Mouse (Mus musculus) hindbrain, embryonic 12.5 days (tissue): ENCODE results near the gene Ppm1k. TPM values are rescaled to one million over a fixed set of nuclear protein-coding genes. Genes with fewer than 3 reads are reported as not detected.
"Not testable (repeated sequence)": the region's sequence is repeated elsewhere in the genome, so short reads cannot be mapped to it uniquely, and the experiment has no call there.

Experiments used
- ATAC-seq: fragments of 200-750 bp; cut with Nextera tagmentation; 2 replicates; pipeline ENCODE4 v1.8.0; 2017; ENCODE audit warnings: moderate TSS enrichment; ENCODE audit not compliant: low FRiP score
- H3K27ac ChIP-seq: fragments of 300-500 bp; sonication (generic); 2 replicates; pipeline ENCODE4 v1.5.1; 2016; ENCODE audit warnings: mild to moderate bottlenecking
- H3K27me3 ChIP-seq: fragments of 300-500 bp; sonication (generic); 2 replicates; pipeline ENCODE4 v1.6.1; 2016; ENCODE audit warnings: mild to moderate bottlenecking
- H3K36me3 ChIP-seq: fragments of 300-500 bp; sonication (generic); 2 replicates; pipeline ENCODE4 v1.6.1; 2016; ENCODE audit warnings: mild to moderate bottlenecking
- H3K4me1 ChIP-seq: fragments of 300-500 bp; sonication (generic); 2 replicates; pipeline ENCODE4 v1.6.1; 2016
- H3K4me2 ChIP-seq: fragments of 300-500 bp; sonication (generic); replicated peaks from 2 replicates; pipeline ENCODE4 v1.6.1; 2016; ENCODE audit warnings: mild to moderate bottlenecking
- H3K4me3 ChIP-seq: fragments of 300-500 bp; sonication (generic); 2 replicates; pipeline ENCODE4 v1.5.1; 2016; ENCODE audit warnings: mild to moderate bottlenecking
- H3K9ac ChIP-seq: fragments of 300-500 bp; sonication (generic); 2 replicates; pipeline ENCODE4 v1.6.1; 2016; ENCODE audit warnings: mild to moderate bottlenecking, moderate library complexity
- H3K9me3 ChIP-seq: fragments of 300-500 bp; sonication (generic); replicated peaks from 2 replicates; pipeline ENCODE4 v1.6.1; 2016; ENCODE audit warnings: mild to moderate bottlenecking
- WGBS: fragments of 180-500 bp; shearing (Covaris S2); methylation state at CpG from one replicate; pipeline ENCODE4 v1.1.7; 2016; 5-methylcytosine and 5-hydroxymethylcytosine counted together
- polyA plus RNA-seq: library from polyadenylated mRNA; unstranded; fragments of >200 nt; fragmentation: Nextera tagmentation; extraction: Ambion mirVana; gene quantifications from 2 replicates; pipeline ENCODE4 v1.2.1, GENCODE M21; 2016

Gene Ppm1k
- polyA plus RNA-seq, 1 experiment from 2014 or later, result 7.4 TPM

DNA sequence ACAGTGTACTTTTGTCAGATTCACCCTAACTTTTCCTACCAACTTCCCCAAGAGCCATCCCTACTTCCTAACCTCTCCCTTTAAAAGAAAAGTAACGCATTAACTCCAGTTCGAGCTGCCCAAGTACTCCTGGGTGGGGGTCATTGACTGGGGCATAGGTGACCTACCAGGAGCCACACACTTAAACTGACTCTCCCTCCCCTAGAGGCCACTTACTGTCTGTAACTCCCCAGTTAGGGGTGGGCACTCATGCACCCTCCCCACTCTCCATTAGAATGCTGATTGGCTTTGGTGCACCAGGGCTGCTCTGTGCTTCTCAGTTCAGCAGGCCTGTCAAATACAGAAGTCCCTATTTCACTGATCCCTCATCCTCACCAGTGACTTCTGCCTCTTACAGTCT, 8.3 kb downstream of the Ppm1k start:
- H3K4me2 ChIP-seq, result no peak overlapping the region
- no peak overlapping the region for H3K4me3 ChIP-seq
- 79% methylated on average over 2 of the region's 2 CpGs for WGBS
- H3K27ac ChIP-seq, result no peak overlapping the region
- H3K9me3 ChIP-seq, result no peaks in the 10 kb centered on the region
- no peaks in the 10 kb centered on the region for H3K4me1 ChIP-seq
- no peaks in the 10 kb centered on the region; the same call in 1 of the 2 replicates for H3K36me3 ChIP-seq
- no peak overlapping the region for H3K9ac ChIP-seq
- no peaks in the 10 kb centered on the region for H3K27me3 ChIP-seq
- no peak for ATAC-seq

DNA sequence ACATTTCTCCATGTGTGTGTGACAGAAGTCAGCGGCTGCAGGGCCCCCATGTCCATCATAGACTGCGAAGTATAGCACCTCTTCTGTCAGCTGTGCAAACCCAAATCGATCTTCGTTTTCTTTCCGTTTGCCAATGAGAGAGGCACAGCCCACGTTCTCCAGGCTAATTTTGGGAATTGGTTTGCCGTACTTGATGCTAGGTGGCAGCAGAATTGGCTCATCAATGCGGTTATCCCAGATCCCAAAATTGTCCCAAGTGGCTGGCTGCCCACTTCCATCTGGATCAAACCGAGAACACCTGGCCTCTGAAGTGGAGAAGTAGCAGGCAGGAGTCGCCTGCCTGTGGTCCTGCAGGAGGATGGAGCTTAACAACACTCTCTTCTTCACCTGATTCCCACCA, 10.5 kb downstream of the Ppm1k start:
- H3K9me3 ChIP-seq, result no peaks in the 10 kb centered on the region

GRCm38 (mm10) chr6:57520749-57521652, 14.3 kb downstream of the Ppm1k start:
- no peaks in the 10 kb centered on the region for H3K4me1 ChIP-seq
- no peaks in the 10 kb centered on the region; the same call in 1 of the 2 replicates for H3K36me3 ChIP-seq
- H3K9ac ChIP-seq, result no peak overlapping the region
- H3K9me3 ChIP-seq, result no peaks in the 10 kb centered on the region
- H3K27ac ChIP-seq, result no peak overlapping the region
- no peaks in the 10 kb centered on the region for H3K27me3 ChIP-seq
- ATAC-seq, result no peak
- no peak overlapping the region for H3K4me3 ChIP-seq
- no peak overlapping the region for H3K4me2 ChIP-seq
- WGBS, result 81% methylated on average over 10 of the region's 10 CpGs

More for the DNA sequence above, 10.5 kb downstream of the Ppm1k start:
- H3K4me2 ChIP-seq, result no peak overlapping the region
- H3K27me3 ChIP-seq, result no peaks in the 10 kb centered on the region
- H3K36me3 ChIP-seq, result no peaks in the 10 kb centered on the region; the same call in 1 of the 2 replicates
- no peaks in the 10 kb centered on the region for H3K4me1 ChIP-seq
- no peak overlapping the region for H3K4me3 ChIP-seq
- no peak overlapping the region for H3K27ac ChIP-seq
- WGBS, result 92% methylated on average over 10 of the region's 10 CpGs
- no peak for ATAC-seq
- no peak overlapping the region for H3K9ac ChIP-seq

DNA sequence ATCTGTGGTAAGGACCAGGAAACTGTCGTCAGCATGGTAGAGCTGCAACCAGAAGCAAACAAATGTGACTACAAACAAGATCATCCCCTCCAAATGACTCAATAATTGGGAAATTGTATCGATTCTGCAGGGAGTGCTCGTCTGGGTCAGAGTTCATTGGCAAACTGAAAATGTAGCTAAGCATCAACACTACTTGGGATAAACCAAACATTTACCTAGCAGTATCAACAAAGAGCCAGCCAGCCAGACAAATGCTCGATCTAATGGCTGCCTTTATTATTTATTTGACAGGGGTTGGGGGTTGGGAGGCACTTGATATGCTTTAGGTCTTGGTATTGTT, 21.3 kb downstream of the Ppm1k start:
- Histone ChIP-seq H3K9ac (no peak overlapping the region), H3K27me3 (no peaks in the 10 kb centered on the region), H3K27ac (no peak overlapping the region), H3K4me1 (no peaks in the 10 kb centered on the region), H3K36me3 (0 out of 2 replicates have a peak, but pooled peaks cover 20% of the 10 kb centered on the region), H3K4me3 (no peak overlapping the region), H3K4me2 (no peak overlapping the region), H3K9me3 (no peaks in the 10 kb centered on the region)
- 80% methylated on average over 4 of the region's 4 CpGs for WGBS
- no peak for ATAC-seq

DNA sequence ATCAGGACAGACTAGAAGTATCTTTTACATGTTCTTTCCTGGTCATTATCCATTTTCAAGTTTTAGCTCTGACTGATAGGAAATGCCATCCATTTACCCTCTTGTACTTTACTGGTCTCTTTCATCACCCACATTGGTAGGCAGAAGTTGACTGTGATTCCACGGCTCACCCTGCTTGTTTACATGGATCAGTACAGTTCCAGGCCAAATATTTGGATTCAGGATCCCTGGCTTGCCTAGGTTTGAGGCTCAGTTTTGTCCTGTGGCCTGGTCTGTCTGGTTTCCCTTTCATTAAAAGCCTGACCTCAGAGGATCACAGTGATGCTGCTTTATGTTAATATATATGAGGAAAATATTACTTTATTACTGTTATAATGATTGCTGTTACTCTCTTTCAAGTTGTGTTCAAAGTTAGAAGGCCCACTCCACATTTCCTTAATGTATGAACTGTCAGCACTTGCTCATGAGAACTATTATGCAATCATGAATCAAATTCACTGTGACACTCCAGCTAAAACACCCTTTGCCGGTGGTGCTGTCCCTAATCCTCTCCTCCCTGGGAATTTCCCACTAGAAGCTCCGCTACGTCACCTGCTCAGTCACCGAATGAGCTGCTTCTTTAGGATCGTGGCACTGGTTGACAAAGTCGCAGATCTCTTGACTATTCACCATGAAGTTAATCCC, 21.8 kb downstream of the Ppm1k start:
- H3K9ac ChIP-seq, result no peak overlapping the region
- H3K36me3 ChIP-seq, result 0 out of 2 replicates have a peak, but pooled peaks cover 20% of the 10 kb centered on the region
- ATAC-seq, result no peak
- H3K27ac ChIP-seq, result no peak overlapping the region
- WGBS, result 90% methylated on average over 7 of the region's 7 CpGs
- no peak overlapping the region for H3K4me3 ChIP-seq
- H3K9me3 ChIP-seq, result no peaks in the 10 kb centered on the region
- H3K4me1 ChIP-seq, result no peaks in the 10 kb centered on the region
- H3K4me2 ChIP-seq, result no peak overlapping the region
- H3K27me3 ChIP-seq, result no peaks in the 10 kb centered on the region

- 88% methylated on average over 5 of the region's 5 CpGs for WGBS
These were observed 23.4 kb downstream of the Ppm1k start for GRCm38 (mm10) chr6:57511899-57512298.

DNA sequence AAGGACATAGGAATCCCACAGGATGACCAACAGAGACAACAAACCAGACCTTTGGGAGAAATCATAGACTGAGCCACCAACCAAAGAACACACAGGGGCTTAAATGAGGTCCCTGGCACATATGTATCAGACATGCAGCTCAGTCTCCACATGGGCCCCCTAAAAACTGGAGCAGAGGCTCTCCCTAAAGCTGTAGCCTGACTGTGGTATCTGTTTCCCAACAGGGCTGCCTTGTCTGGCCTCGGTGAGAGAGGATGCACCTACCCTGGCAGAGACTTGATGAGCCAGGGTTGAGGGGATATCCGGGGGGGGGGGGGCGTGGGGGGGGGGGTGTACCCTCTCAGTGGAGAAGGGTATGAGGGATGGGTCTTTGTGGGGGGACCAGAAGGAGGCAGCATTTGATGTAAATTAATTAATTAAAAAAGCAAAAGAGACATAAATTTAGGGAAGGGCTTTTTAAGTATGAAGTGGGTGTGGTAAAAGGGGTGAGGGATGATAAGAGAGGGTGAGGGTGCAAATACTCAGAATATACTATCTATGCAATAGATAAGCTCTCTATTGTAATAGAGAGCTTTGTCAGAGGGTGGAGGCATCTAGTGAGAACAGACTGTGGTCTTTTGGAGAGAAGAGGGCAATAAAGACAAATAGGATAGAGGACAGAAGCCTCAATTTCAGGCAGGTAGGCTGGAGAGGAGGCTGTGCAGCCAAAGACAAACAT, 31.4 kb downstream of the Ppm1k start:
- H3K27ac ChIP-seq, result no peak overlapping the region
- no peak for ATAC-seq
- H3K9ac ChIP-seq, result no peak overlapping the region
- H3K36me3 ChIP-seq, result no peaks in the 10 kb centered on the region
- no peaks in the 10 kb centered on the region for H3K4me1 ChIP-seq
- H3K27me3 ChIP-seq, result no peaks in the 10 kb centered on the region
- WGBS, result 67% methylated on average over 3 of the region's 3 CpGs
- no peaks in the 10 kb centered on the region for H3K9me3 ChIP-seq
- H3K4me3 ChIP-seq, result no peak overlapping the region
- no peak overlapping the region for H3K4me2 ChIP-seq

More at GRCm38 (mm10) chr6:57511899-57512298, 23.4 kb downstream of the Ppm1k start:
- Histone ChIP-seq H3K4me1 (no peaks in the 10 kb centered on the region), H3K27ac (no peak overlapping the region), H3K36me3 (0 out of 2 replicates have a peak, but pooled peaks cover 20% of the 10 kb centered on the region), H3K9me3 (no peaks in the 10 kb centered on the region), H3K27me3 (no peaks in the 10 kb centered on the region), H3K4me2 (no peak overlapping the region), H3K4me3 (no peak overlapping the region), H3K9ac (no peak overlapping the region)
- no peak for ATAC-seq

DNA sequence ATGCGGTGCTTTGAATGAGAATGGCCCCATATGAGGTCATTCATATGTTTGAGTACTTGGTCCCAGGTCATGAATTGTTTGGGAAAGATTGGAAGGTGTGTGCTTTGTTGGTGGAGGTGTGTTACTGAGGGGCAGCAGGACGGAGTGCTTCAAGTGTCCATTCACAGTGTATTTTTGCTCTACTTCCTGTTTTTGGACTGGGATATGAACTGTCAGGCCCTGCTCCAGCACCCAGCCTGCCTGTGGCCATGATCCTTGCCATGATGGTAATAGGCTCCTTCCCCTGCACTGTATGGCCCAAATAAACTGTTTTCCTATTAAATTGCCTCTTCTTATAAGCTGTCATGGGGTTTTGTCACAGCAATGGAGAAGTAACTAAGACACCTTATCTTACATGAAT, 36.1 kb downstream of the Ppm1k start:
- 81% methylated on average over 2 of the region's 2 CpGs for WGBS
- no peak for ATAC-seq
- Histone ChIP-seq H3K4me3 (no peak overlapping the region), H3K4me1 (no peaks in the 10 kb centered on the region), H3K9ac (no peak overlapping the region), H3K27ac (no peak overlapping the region), H3K36me3 (no peaks in the 10 kb centered on the region), H3K9me3 (no peaks in the 10 kb centered on the region), H3K4me2 (no peak overlapping the region), H3K27me3 (no peaks in the 10 kb centered on the region)

- 17% methylated on average over 3 of the region's 3 CpGs for WGBS
- H3K9me3 ChIP-seq, ATAC-seq, H3K9ac ChIP-seq, H3K27me3 ChIP-seq, H3K4me1 ChIP-seq, H3K4me3 ChIP-seq, H3K4me2 ChIP-seq, H3K36me3 ChIP-seq, H3K27ac ChIP-seq: not testable (repeated sequence)
These were observed 67.1 kb downstream of the Ppm1k start for GRCm38 (mm10) chr6:57468161-57468560.

Other genes starting within 250 kb of the Ppm1k start
- gene Vmn1r16, start 206.0 kb downstream of the Ppm1k start, polyA plus RNA-seq, result not detected in 2 replicates
- gene Vmn1r17, start 171.7 kb downstream of the Ppm1k start, polyA plus RNA-seq, result not detected in 2 replicates
- gene Vmn1r18, start 139.7 kb downstream of the Ppm1k start, polyA plus RNA-seq, result not detected in 2 replicates
- gene Vmn1r19, start 131.7 kb downstream of the Ppm1k start, polyA plus RNA-seq, result not detected in 2 replicates
- not detected in 2 replicates for gene Vmn1r20, start 106.5 kb downstream of the Ppm1k start, polyA plus RNA-seq
- 1.3 and 1.9 TPM in 2 replicates for gene Herc6, start 45.5 kb upstream of the Ppm1k start, polyA plus RNA-seq
- gene Pyurf, start 156.6 kb upstream of the Ppm1k start, polyA plus RNA-seq, result 15.9 and 16.1 TPM in 2 replicates
- gene Lancl2, start 167.1 kb upstream of the Ppm1k start, polyA plus RNA-seq, result 54.5 and 58.7 TPM in 2 replicates